Mouse (Mus musculus): ENCODE measurements around the gene Heyl. TPM values are rescaled to one million over a fixed set of nuclear protein-coding genes. Genes with fewer than 3 reads are reported as not detected.
A peak's percentile ranks its signal among the peaks of the same experiment; 100 is the strongest.
"Not testable (repeated sequence)": the region's sequence is repeated elsewhere in the genome, so short reads cannot be mapped to it uniquely, and the experiment has no call there.

Gene Heyl
- total RNA-seq, 2 experiments from 2014 or later: 5.7 to 8.4 TPM

GRCm38 (mm10) chr4:123282500-123282899 is 49.1 kb downstream of the Heyl start:
- intact Hi-C loops (cut with DNase I): no loop called here

GRCm38 (mm10) chr4:123282915-123283674 is 49.7 kb downstream of the Heyl start:
- peak in 1 of 2 experiments; percentile 56 for DNase-seq
- intact Hi-C loops (cut with DNase I): not testable (repeated sequence)

More at GRCm38 (mm10) chr4:123282500-123282899, 49.1 kb downstream of the Heyl start:
- peak; percentile 80 to 90 for DNase-seq

GRCm38 (mm10) chr4:123283675-123284064 is 50.3 kb downstream of the Heyl start:
- DNase-seq; intact Hi-C loops (cut with DNase I): not testable (repeated sequence)

- intact Hi-C loops (cut with DNase I): no loop called here
- peak in 1 of 2 experiments; percentile 10 for DNase-seq
These were observed 51.6 kb downstream of the Heyl start for GRCm38 (mm10) chr4:123284731-123285624.

GRCm38 (mm10) chr4:123286790-123287189 is 53.4 kb downstream of the Heyl start:
- no peak for DNase-seq

GRCm38 (mm10) chr4:123289038-123289437 is 55.7 kb downstream of the Heyl start:
- DNase-seq: no peak
- intact Hi-C loops (cut with DNase I): no loop called here

More at GRCm38 (mm10) chr4:123286790-123287189, 53.4 kb downstream of the Heyl start:
- intact Hi-C loops (cut with DNase I): no loop called here

GRCm38 (mm10) chr4:123292390-123292789 is 59.0 kb downstream of the Heyl start:
- no peak for DNase-seq
- intact Hi-C loops (cut with DNase I): no loop called here

- DNase-seq: no peak
- intact Hi-C loops (cut with DNase I): no loop called here
These were observed 59.6 kb downstream of the Heyl start for GRCm38 (mm10) chr4:123292989-123293388.

GRCm38 (mm10) chr4:123293661-123294443 is 60.5 kb downstream of the Heyl start:
- intact Hi-C loops (cut with DNase I): no loop called here

GRCm38 (mm10) chr4:123295026-123295425 is 61.7 kb downstream of the Heyl start:
- intact Hi-C loops (cut with DNase I); DNase-seq: not testable (repeated sequence)

More at GRCm38 (mm10) chr4:123293661-123294443, 60.5 kb downstream of the Heyl start:
- DNase-seq: no peak

GRCm38 (mm10) chr4:123295516-123296147 is 62.3 kb downstream of the Heyl start:
- intact Hi-C loops (cut with DNase I): no loop called here
- DNase-seq: no peak

- intact Hi-C loops (cut with DNase I): no loop called here
- no peak for DNase-seq
These were observed 62.8 kb downstream of the Heyl start for GRCm38 (mm10) chr4:123296148-123296534.

GRCm38 (mm10) chr4:123297195-123297960 is 64.0 kb downstream of the Heyl start:
- no peak for DNase-seq
- intact Hi-C loops (cut with DNase I): no loop called here

GRCm38 (mm10) chr4:123298226-123298625 is 64.9 kb downstream of the Heyl start:
- intact Hi-C loops (cut with DNase I): no loop called here
- DNase-seq: no peak

GRCm38 (mm10) chr4:123298980-123299670 is 65.8 kb downstream of the Heyl start:
- peak in 1 of 2 experiments; percentile 27 for DNase-seq
- intact Hi-C loops (cut with DNase I): no loop called here
